Mouse (Mus musculus) gastrocnemius, postnatal 4 days (tissue): Measurements from ENCODE around the gene Ebna1bp2. TPM values are rescaled to one million over a fixed set of nuclear protein-coding genes. Genes with fewer than 3 reads are reported as not detected.

Source experiments
- total RNA-seq, 2 experiments: library from RNA; stranded (reverse); gene quantifications; 2 replicates each; pipeline ENCODE4 v1.2.3; 2021

Ebna1bp2 gene
- total RNA-seq, 2 experiments from 2014 or later: 55.1 to 56.9 TPM

Other genes starting within 250 kb of the Ebna1bp2 start
- gene Szt2, start 211.5 kb upstream of the Ebna1bp2 start, total RNA-seq: 10 to 100 TPM; 16.1 to 18.9 TPM
- 10 to 100 TPM; 51.0 to 53.4 TPM for gene Med8, start 211.5 kb upstream of the Ebna1bp2 start, total RNA-seq
- gene Elovl1, start 192.7 kb upstream of the Ebna1bp2 start, total RNA-seq: 10 to 100 TPM; 39.1 to 39.6 TPM
- 10 to 100 TPM; 27.0 to 32.7 TPM for gene Cdc20, start 183.4 kb upstream of the Ebna1bp2 start, total RNA-seq
- gene Mpl, start 163.3 kb upstream of the Ebna1bp2 start, total RNA-seq: under 1 TPM in 1 of 2 experiments, not detected in 1; 0.10 TPM
- gene Tie1, start 130.7 kb upstream of the Ebna1bp2 start, total RNA-seq: 10 to 100 TPM; 41.5 to 44.1 TPM
- gene 2610528J11Rik, start 93.8 kb upstream of the Ebna1bp2 start, total RNA-seq: not detected
- under 1 TPM in 1 of 2 experiments, not detected in 1; 0.67 TPM for gene Tmem125, start 76.8 kb upstream of the Ebna1bp2 start, total RNA-seq
- gene Cfap57, start within 50 bp of the Ebna1bp2 start, total RNA-seq: not detected
- gene Olfr62, start 38.2 kb downstream of the Ebna1bp2 start, total RNA-seq: not detected
- not detected for gene Olfr1342, start 72.0 kb downstream of the Ebna1bp2 start, total RNA-seq
- not detected for gene Olfr1341, start 82.7 kb downstream of the Ebna1bp2 start, total RNA-seq
- gene Olfr1340, start 99.3 kb downstream of the Ebna1bp2 start, total RNA-seq: not detected
- gene Olfr1339, start 111.4 kb downstream of the Ebna1bp2 start, total RNA-seq: not detected
- gene Olfr1338, start 137.9 kb downstream of the Ebna1bp2 start, total RNA-seq: not detected
- not detected for gene Olfr1337, start 161.8 kb downstream of the Ebna1bp2 start, total RNA-seq
- not detected for gene Olfr1335, start 189.1 kb downstream of the Ebna1bp2 start, total RNA-seq
- gene Olfr1333, start 215.5 kb downstream of the Ebna1bp2 start, total RNA-seq: not detected
- gene Olfr1331, start 243.8 kb downstream of the Ebna1bp2 start, total RNA-seq: not detected